8 mouse cellular contexts compared by ENCODE assay signal in genomic region chr13:100730861-100731176, GRCm38 (mm10). TPM values are rescaled to one million over a fixed set of nuclear protein-coding genes. Genes with fewer than 3 reads are reported as not detected.
DNase-seq lines count a peak whose midpoint lies in the region; ATAC-seq and TF ChIP-seq lines count a peak whose summit lies in the region.

Cdk7 (minus strand) TSS chr13:100730939.

- peaks cover 4% of the 10 kb centered on the region; the same call in 1 of the 2 replicates for H3K36me3 ChIP-seq in hindbrain, postnatal 0 days (ENCODE audit: insufficient read depth, low read length)

- H3K9ac ChIP-seq in hindbrain, postnatal 0 days (replicated peaks; ENCODE audit: low read length), result peak within 1 kb of the TSS; percentile 93

- ATAC-seq in hindbrain, postnatal 0 days, result peak; percentile 99
- peak; percentile 100 for ATAC-seq in megakaryocyte, adult 5-6 weeks (ENCODE audit: poor library complexity, severe bottlenecking)

- no peaks in the 10 kb centered on the region for H3K9me3 ChIP-seq in hindbrain, postnatal 0 days (ENCODE audit: low read length)

- peaks cover 10% of the 10 kb centered on the region for H3K4me1 ChIP-seq in hindbrain, postnatal 0 days (ENCODE audit: insufficient read depth, low read length)

- peak within 1 kb of the TSS; percentile 91 for H3K4me2 ChIP-seq in hindbrain, postnatal 0 days (ENCODE audit: low read depth, low read length)

- peak; percentile 87 for DNase-seq in WW6 (ENCODE audit: low read depth, low spot score)
- peak; percentile 72 to 90 for DNase-seq in cerebellum, postnatal 4 days (ENCODE audit: low spot score in 2 of 2)
- peak; percentile 95 for DNase-seq in gastrocnemius, adult 2 months
- peak; percentile 98 for DNase-seq in hindbrain, postnatal 0 days (ENCODE audit: low spot score)
- peak; percentile 94 to 95 for DNase-seq in left cerebral cortex, adult 2 months (ENCODE audit: extremely low spot score in 1 of 2, low spot score in 2 of 2)
- peak; percentile 94 to 95 for DNase-seq in right cerebral cortex, adult 2 months (ENCODE audit: low spot score in 2 of 2)
- peak; percentile 94 for DNase-seq in urinary bladder, postnatal 14 days (ENCODE audit: low spot score)

- intact Hi-C loops in gastrocnemius, adult 2 months (cut with DNase I), result loop anchor here (5.0 kb wide), 1 partner anchor 69 kb away; no protein-coding TSS in a partner anchor
- intact Hi-C loops in left cerebral cortex, adult 2 months (cut with DNase I), result loop anchor here (1.0 to 5.0 kb wide), 3 partner anchors 12 to 101 kb away; partner anchors contain the start of genes Ak6, Rad17, Slc30a5 and Taf9

- WGBS in hindbrain, postnatal 0 days, result 0% methylated on average over 19 of the region's 19 CpGs

- no peak for TF ChIP-seq CTCF in gastrocnemius, adult 2 months (IDR thresholded peaks at IDR 0.05)
- no peak for TF ChIP-seq CTCF in hindbrain, postnatal 0 days (IDR thresholded peaks at IDR 0.05; ENCODE audit: low read depth)
- no peak for TF ChIP-seq CTCF in left cerebral cortex, adult 2 months (IDR thresholded peaks at IDR 0.05)

- H3K4me3 ChIP-seq in gastrocnemius, adult 2 months, result peak within 1 kb of the TSS; percentile 90
- peak within 1 kb of the TSS; percentile 94 for H3K4me3 ChIP-seq in hindbrain, postnatal 0 days (ENCODE audit: low read length)
- peak within 1 kb of the TSS; percentile 64 for H3K4me3 ChIP-seq in left cerebral cortex, adult 2 months

- no peaks in the 10 kb centered on the region for H3K27me3 ChIP-seq in hindbrain, postnatal 0 days (ENCODE audit: insufficient read depth, low read length)

- peak within 1 kb of the TSS; percentile 94 for H3K27ac ChIP-seq in gastrocnemius, adult 2 months
- peak within 1 kb of the TSS; percentile 95 for H3K27ac ChIP-seq in hindbrain, postnatal 0 days
- peak within 1 kb of the TSS; percentile 38 for H3K27ac ChIP-seq in left cerebral cortex, adult 2 months

RNA-seq across cellular contexts. Expression of gene Cdk7, which starts in this region (rescaled TPM):
- total RNA-seq in gastrocnemius, adult 2 months (2021), result 10 to 100 TPM; 11.5 to 13.6 TPM
- total RNA-seq in hindbrain, postnatal 0 days (2014; rRNA removed), result 31.5 and 33.4 TPM in 2 replicates
- 37.7 and 38.8 TPM in 2 replicates for polyA plus RNA-seq in hindbrain, postnatal 0 days (2015; fragmentation: Nextera tagmentation; extraction: Ambion mirVana)
- total RNA-seq in left cerebral cortex, adult 2 months (2021), result 10 to 100 TPM; 37.4 to 43.9 TPM
- 26.1 and 27.2 TPM in 2 replicates for total RNA-seq in megakaryocyte, adult 5-6 weeks (2015)
- total RNA-seq in megakaryocyte, adult 5-6 weeks (2017), result 22.2 and 22.6 TPM in 2 replicates

Comparison
In these comparisons a context has a peak if more than half of its experiments do, and no peak if none do; other contexts are left out.
1. Peak in every context shown above with its lines: DNase-seq, ATAC-seq, H3K4me3 ChIP-seq and H3K27ac ChIP-seq.
2. H3K27ac ChIP-seq: peak in every context shown above with its lines; median percentile 95 in hindbrain, postnatal 0 days; 94 in gastrocnemius, adult 2 months; 38 in left cerebral cortex, adult 2 months.